Comparison of ENCODE assay signal across 8 mouse cellular contexts in the genomic region with DNA sequence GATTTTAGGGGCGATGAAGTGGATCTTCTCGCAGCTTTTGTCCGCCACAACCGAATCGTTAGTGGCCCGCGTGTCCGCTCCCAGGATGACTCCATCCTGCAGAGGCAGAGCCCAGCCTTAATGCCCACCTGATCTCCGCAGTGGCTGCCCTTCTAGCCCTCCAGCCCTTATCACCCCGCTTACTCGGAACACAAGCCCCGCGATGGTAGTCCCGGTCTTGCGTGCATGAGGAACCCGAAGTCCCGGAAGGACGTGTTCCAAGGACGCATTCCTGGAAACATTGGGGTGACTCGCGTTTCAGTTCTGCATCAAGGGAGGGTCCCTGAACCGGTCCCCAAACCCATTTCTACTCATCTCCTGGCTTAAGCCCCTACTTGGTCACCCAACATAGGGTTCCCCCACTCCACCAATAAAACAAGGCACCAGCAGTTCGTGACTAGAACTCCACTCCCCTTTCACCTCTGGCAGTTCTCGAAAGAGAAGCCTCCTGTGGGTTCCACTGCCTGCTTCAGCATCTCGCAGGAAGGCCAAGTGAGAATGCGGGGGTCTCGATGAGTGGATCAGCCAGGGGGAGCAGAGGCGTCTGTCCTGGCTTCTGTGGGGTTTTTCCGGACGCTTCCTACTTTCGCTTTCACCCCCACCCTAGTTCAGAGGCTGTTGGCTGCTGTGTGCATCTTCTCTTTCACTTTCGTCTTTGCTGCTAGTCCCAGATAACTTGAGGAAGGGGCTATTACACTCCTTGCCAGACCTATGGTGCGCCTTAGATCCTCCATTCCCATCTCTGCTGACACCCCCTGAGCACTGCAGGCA. TPM values are rescaled to one million over a fixed set of nuclear protein-coding genes. Genes with fewer than 3 reads are reported as not detected.
A peak's percentile ranks its signal among the peaks of the same experiment; 100 is the strongest.
DNase-seq lines count a peak whose midpoint lies in the region; ATAC-seq lines count a peak whose summit lies in the region.

No protein-coding gene starts in this region.

- H3K36me3 ChIP-seq in embryonic facial prominence, embryonic 15.5 days, result peaks cover 41% of the 10 kb centered on the region

- peak overlapping the region; percentile 71 for H3K9ac ChIP-seq in embryonic facial prominence, embryonic 15.5 days

- H3K4me3 ChIP-seq in embryonic facial prominence, embryonic 15.5 days (replicated peaks), result peak overlapping the region; percentile 87

- under 1% methylated on average over 33 of the region's 33 CpGs for WGBS in embryonic facial prominence, embryonic 15.5 days
- WGBS in large intestine, adult 2 months, result under 1% methylated on average over 33 of the region's 33 CpGs

- H3K9me3 ChIP-seq in embryonic facial prominence, embryonic 15.5 days (replicated peaks), result no peaks in the 10 kb centered on the region

- ATAC-seq in embryonic facial prominence, embryonic 15.5 days (ENCODE audit: insufficient number of reproducible peaks, low FRiP score, low TSS enrichment, low read depth), result peak; percentile 8; the same call in 1 of the 2 replicates

- H3K27me3 ChIP-seq in embryonic facial prominence, embryonic 15.5 days, result no peaks in the 10 kb centered on the region

- intact Hi-C loops in heart, postnatal 14 days (cut with DNase I), result no loop called here

- H3K4me1 ChIP-seq in embryonic facial prominence, embryonic 15.5 days, result peaks cover 17% of the 10 kb centered on the region

- H3K27ac ChIP-seq in embryonic facial prominence, embryonic 15.5 days (replicated peaks), result peak overlapping the region; percentile 83

- peak overlapping the region; percentile 94 for H3K4me2 ChIP-seq in embryonic facial prominence, embryonic 15.5 days (replicated peaks)

- peak; percentile 35 for DNase-seq in cerebellum, adult 11 months
- no peak for DNase-seq in cerebellum, postnatal 4 days (ENCODE audit: low spot score in 2 of 2)
- DNase-seq in adrenal gland, adult 18-20 months (ENCODE audit: low spot score in 2 of 2), result peak; percentile 51 to 53
- peak; percentile 46 to 57 for DNase-seq in heart, postnatal 14 days
- DNase-seq in large intestine, adult 2 months (ENCODE audit: low read depth, low spot score), result peak; percentile 55
- peak; percentile 44 for DNase-seq in lung, postnatal 14 days
- peak; percentile 41 for DNase-seq in right cerebral cortex, postnatal 4 days

RNA-seq across cellular contexts. Expression of gene Psmb10, which starts 0.5 kb away (rescaled TPM):
- total RNA-seq in adrenal gland, adult 18-20 months (2021), result 10 to 100 TPM; 78.7 to 84.1 TPM
- 31.0 and 33.8 TPM in 2 replicates for polyA plus RNA-seq in embryonic facial prominence, embryonic 15.5 days (2015; fragmentation: Nextera tagmentation; extraction: Ambion mirVana)
- total RNA-seq in heart, postnatal 14 days (2021), result 10 to 100 TPM; 57.6 to 66.5 TPM
- polyA plus RNA-seq in large intestine, adult 2 months (2012; rRNA removed), result 659 and 697 TPM in 2 replicates

RNA-seq across cellular contexts. Expression of gene Ctrl, which starts 4.0 kb away (rescaled TPM):
- under 1 TPM in 1 of 2 experiments, not detected in 1; 0.93 TPM for total RNA-seq in adrenal gland, adult 18-20 months (2021)
- polyA plus RNA-seq in embryonic facial prominence, embryonic 15.5 days (2015; fragmentation: Nextera tagmentation; extraction: Ambion mirVana), result 1.4 TPM in 2 replicates
- total RNA-seq in heart, postnatal 14 days (2021), result under 1 TPM; 0.46 to 0.55 TPM
- 6.3 and 8.0 TPM in 2 replicates for polyA plus RNA-seq in large intestine, adult 2 months (2012; rRNA removed)

RNA-seq across cellular contexts. Expression of gene Lcat, which starts 5.5 kb away (rescaled TPM):
- 1 to 10 TPM in 1 of 2 experiments, under 1 TPM in 1; 0.51 to 1.8 TPM for total RNA-seq in adrenal gland, adult 18-20 months (2021)
- polyA plus RNA-seq in embryonic facial prominence, embryonic 15.5 days (2015; fragmentation: Nextera tagmentation; extraction: Ambion mirVana), result 2.8 and 3.3 TPM in 2 replicates
- total RNA-seq in heart, postnatal 14 days (2021), result 1 to 10 TPM; 1.0 to 1.3 TPM
- 0.89 and 1.0 TPM in 2 replicates for polyA plus RNA-seq in large intestine, adult 2 months (2012; rRNA removed)

RNA-seq across cellular contexts. Expression of gene Slc12a4, which starts 28.2 kb away (rescaled TPM):
- total RNA-seq in adrenal gland, adult 18-20 months (2021), result 10 to 100 TPM; 45.4 to 56.9 TPM
- 57.6 and 60.4 TPM in 2 replicates for polyA plus RNA-seq in embryonic facial prominence, embryonic 15.5 days (2015; fragmentation: Nextera tagmentation; extraction: Ambion mirVana)
- total RNA-seq in heart, postnatal 14 days (2021), result 10 to 100 TPM; 50.8 to 52.0 TPM
- polyA plus RNA-seq in large intestine, adult 2 months (2012; rRNA removed), result 9.0 and 12.6 TPM in 2 replicates

RNA-seq across cellular contexts. Expression of gene Pskh1, which starts 37.5 kb away (rescaled TPM):
- total RNA-seq in adrenal gland, adult 18-20 months (2021), result 10 to 100 TPM; 25.8 to 30.0 TPM
- 35.8 and 40.2 TPM in 2 replicates for polyA plus RNA-seq in embryonic facial prominence, embryonic 15.5 days (2015; fragmentation: Nextera tagmentation; extraction: Ambion mirVana)
- 10 to 100 TPM; 16.9 to 17.6 TPM for total RNA-seq in heart, postnatal 14 days (2021)
- polyA plus RNA-seq in large intestine, adult 2 months (2012; rRNA removed), result 20.2 and 21.8 TPM in 2 replicates

Comparison
In these comparisons a context has a peak if more than half of its experiments do, and no peak if none do; other contexts are left out.
1. DNase-seq: peak in cerebellum, adult 11 months (single experiment), adrenal gland, adult 18-20 months (2 of 2), heart, postnatal 14 days (2 of 2), large intestine, adult 2 months (single experiment), lung, postnatal 14 days (single experiment) and right cerebral cortex, postnatal 4 days (single experiment); none in cerebellum, postnatal 4 days (0 of 2).